Mouse (Mus musculus) bone marrow, adult 2 months (tissue): Measurements from ENCODE around the gene Olfr1390. TPM values are rescaled to one million over a fixed set of nuclear protein-coding genes. Genes with fewer than 3 reads are reported as not detected.
"Not testable (repeated sequence)": the region's sequence is repeated elsewhere in the genome, so short reads cannot be mapped to it uniquely, and the experiment has no call there.

ENCODE experiments used
- H3K27ac ChIP-seq: fragments of 200-500 bp; 2 replicates; pipeline ENCODE4 v1.5.1; 2012; ENCODE audit warnings: low read depth, mild to moderate bottlenecking, control low read depth, inconsistent platforms, low read length; ENCODE audit not compliant: control insufficient read depth, poor library complexity, insufficient read depth
- H3K4me1 ChIP-seq: fragments of 200-500 bp; 2 replicates; pipeline ENCODE4 v1.6.1; 2011; ENCODE audit warnings: low read length; ENCODE audit not compliant: control insufficient read depth, insufficient read depth
- H3K4me3 ChIP-seq: fragments of 200-500 bp; replicated peaks from 2 replicates; pipeline ENCODE3; 2011; ENCODE audit warnings: mild to moderate bottlenecking, low read depth, low read length, control low read depth; ENCODE audit not compliant: control insufficient read depth
- CTCF ChIP-seq: fragments of 200-500 bp; IDR thresholded peaks from 2 replicates; pipeline ENCODE4 v1.5.1; 2011; ENCODE audit warnings: low read length, control low read depth; ENCODE audit not compliant: control insufficient read depth, insufficient read depth
- POLR2A ChIP-seq: fragments of 200-500 bp; IDR thresholded peaks from 2 replicates; pipeline ENCODE4 v1.6.1; 2011; ENCODE audit warnings: low read depth, mild to moderate bottlenecking, control low read depth, low read length, borderline replicate concordance; ENCODE audit not compliant: control insufficient read depth
- WGBS: fragments of 180-500 bp; shearing (Covaris S2); methylation state at CpG from one replicate; pipeline ENCODE4 v1.1.7; 2018; 5-methylcytosine and 5-hydroxymethylcytosine counted together
- polyA plus RNA-seq: library from polyadenylated mRNA; stranded (reverse); fragments of >200 nt; gene quantifications from 2 replicates; pipeline ENCODE4 v1.2.4, GENCODE M21; 2011; ENCODE audit warnings: low replicate concordance; ENCODE audit not compliant: missing spikeins, insufficient read depth, insufficient read length

Gene Olfr1390
- not detected in 2 replicates for polyA plus RNA-seq

DNA sequence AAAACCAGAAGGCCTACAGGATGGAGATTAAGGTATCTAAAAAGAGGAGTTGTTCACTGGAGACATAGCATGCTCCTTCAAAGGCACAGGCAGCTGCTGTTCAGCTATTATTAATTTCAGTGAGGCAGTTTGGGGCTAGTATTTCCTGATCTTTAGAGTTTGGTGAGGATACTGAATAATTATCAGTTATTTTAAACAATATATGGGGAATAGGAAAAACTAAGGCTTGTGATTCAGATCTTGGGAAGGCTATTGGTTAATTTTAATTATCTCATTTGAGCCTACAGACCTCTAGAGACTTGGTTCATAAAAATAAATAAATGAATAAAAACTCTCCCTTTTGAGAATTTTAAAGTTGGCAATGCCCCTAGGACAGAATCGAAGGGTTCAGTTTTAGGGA is at the start of gene Olfr1390:
Olfr1390 (plus strand) TSS at position 301 of the 400 bp plus-strand sequence.
- H3K4me1 ChIP-seq, result no peaks in the 10 kb centered on the region
- WGBS, result 80% methylated on average over 1 of the region's 1 CpGs
- H3K4me3 ChIP-seq, result no peak within 1 kb of the TSS
- TF ChIP-seq POLR2A (no peak), CTCF (no peak)
- no peak within 1 kb of the TSS for H3K27ac ChIP-seq

DNA sequence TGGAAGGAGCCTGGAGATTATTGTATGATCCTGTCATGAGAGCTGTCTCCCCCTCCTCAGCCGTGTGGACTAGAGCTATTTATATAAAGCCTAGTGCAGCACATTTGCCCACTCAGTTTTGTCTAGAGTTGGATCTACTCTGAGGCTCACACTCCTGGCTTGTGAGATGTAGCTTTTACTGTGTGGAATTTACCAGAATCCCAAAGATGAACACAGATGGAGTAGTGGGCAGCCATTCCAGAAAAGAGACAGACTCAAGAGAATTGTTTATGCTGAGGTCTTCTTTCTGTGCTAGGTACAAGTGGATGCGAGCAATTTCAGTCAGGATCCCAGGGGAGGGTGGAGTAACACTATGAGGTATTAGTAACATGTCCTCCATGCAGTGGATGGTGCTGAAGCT is 47.7 kb upstream of the Olfr1390 start:
- 75% methylated on average over 2 of the region's 2 CpGs for WGBS
- Histone ChIP-seq H3K4me1 (no peaks in the 10 kb centered on the region), H3K27ac (no peak overlapping the region), H3K4me3 (no peak overlapping the region)
- no peak for TF ChIP-seq CTCF
- no peak for TF ChIP-seq POLR2A

DNA sequence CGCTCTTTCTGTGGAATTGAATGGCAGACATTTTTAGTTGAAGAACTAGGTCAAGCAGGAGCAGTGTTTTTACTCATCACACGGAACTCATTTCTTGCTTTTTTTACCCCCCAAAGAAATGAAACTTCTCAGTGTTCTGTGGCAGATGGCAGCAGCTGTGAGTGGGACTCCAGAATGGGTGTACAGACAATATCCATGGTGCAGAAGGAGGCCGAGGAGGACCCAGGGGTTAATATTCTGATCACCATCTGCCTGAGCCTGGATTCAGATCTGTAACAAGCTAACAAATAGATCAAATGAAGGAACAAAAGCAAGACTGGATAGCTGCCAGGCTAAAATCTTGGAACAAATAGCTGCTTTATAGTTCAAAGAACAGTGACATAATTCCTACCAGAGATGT is 42.2 kb upstream of the Olfr1390 start:
- H3K4me3 ChIP-seq, result no peak overlapping the region
- TF ChIP-seq POLR2A (no peak), CTCF (no peak)

DNA sequence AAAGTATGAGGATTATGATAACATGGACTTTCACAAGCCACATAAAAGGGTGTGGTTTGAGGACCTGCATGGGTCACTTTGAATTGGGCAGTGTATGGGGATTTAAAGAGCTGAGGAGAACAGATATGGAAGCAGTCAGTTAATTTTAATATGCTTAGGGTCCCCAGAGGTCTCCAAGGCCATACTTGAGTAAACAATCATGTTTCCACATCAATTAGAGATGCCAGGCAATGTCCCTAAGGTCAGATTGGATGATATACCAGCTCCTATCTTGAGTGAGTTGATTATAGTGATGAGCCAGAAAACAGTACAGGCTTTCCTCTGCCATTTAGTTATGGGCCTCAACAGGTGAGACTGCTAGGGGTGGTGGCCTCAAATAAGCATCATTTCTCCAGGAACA is 30.5 kb upstream of the Olfr1390 start, which contains the start of gene Olfr10:
Olfr10 (plus strand) TSS at position 301 of the 400 bp plus-strand sequence.
- Histone ChIP-seq H3K4me3 (no peak within 1 kb of the TSS), H3K4me1 (no peaks in the 10 kb centered on the region), H3K27ac (no peak within 1 kb of the TSS)
- no peak for TF ChIP-seq POLR2A
- no peak for TF ChIP-seq CTCF

More for the DNA sequence above, 42.2 kb upstream of the Olfr1390 start:
- WGBS, result 76% methylated on average over 3 of the region's 3 CpGs
- H3K4me1 ChIP-seq, result no peaks in the 10 kb centered on the region
- no peak overlapping the region for H3K27ac ChIP-seq

DNA sequence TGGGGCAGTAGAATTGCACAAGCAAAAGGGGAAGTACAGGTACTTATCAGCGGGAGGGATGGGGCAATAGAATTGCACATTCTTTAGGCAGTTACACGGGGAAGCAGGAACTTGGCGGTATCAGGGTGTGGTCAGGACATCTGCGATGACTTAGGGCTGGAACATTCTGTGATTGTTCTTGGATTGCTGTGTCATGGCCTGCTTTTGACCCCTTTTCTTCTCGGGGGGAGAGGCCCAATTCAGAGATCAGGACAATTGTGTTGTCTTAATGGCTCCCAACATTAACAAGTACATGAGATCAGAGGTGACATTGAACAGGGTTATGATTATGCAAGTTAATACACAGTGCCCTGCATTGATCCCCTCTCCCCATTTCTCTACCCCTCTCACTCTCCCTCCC is 26.4 kb upstream of the Olfr1390 start:
- H3K4me1 ChIP-seq, H3K4me3 ChIP-seq, H3K27ac ChIP-seq: not testable (repeated sequence)
- WGBS, result 47% methylated on average over 5 of the region's 5 CpGs

DNA sequence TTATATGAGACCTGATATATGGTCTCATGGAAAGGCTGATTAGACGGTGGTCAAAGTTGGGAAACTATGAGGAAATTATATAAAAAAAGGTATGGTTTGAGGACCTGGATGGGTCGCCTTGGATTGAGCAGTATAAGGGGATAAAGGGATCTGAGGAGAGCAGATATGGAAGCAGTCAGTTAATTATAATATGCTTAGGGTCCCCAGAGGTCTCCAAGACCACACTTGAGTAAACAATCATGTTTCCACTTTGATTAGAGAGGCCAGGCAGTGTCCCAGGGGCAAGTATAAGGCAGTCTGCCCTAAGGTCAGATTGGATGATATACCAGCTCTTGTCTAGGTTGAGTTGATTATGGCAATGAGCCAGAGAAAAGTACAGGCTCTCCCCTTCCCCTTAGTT is 12.5 kb upstream of the Olfr1390 start, which contains the start of gene Olfr1391:
Olfr1391 (plus strand) TSS at position 301 of the 400 bp plus-strand sequence.
- no peak for TF ChIP-seq CTCF
- no peak for TF ChIP-seq POLR2A
- 64% methylated on average over 2 of the region's 2 CpGs for WGBS
- no peaks in the 10 kb centered on the region for H3K4me1 ChIP-seq
- no peak within 1 kb of the TSS for H3K4me3 ChIP-seq
- no peak within 1 kb of the TSS for H3K27ac ChIP-seq

DNA sequence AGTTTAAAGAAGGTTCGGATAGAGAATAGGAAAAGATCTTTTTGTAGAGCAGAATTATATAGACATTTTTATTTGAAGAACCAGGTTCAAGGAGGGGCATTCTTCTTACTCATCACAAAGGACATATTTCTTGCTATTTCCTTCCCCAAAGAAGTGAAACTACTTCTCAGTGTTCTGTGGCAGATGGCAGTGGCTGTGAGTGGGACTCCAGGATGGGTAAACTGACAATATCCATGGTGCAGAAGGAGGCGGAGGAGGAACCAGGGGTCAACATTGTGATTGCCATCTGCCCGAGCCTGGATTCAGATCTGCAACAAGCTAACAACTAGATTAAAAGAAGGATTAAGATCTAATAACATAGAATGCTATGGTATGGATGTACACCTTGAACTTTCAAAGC is 8.3 kb upstream of the Olfr1390 start:
- Histone ChIP-seq H3K4me1 (no peaks in the 10 kb centered on the region), H3K4me3 (no peak overlapping the region), H3K27ac (no peak overlapping the region)
- TF ChIP-seq CTCF, result no peak
- WGBS, result 63% methylated on average over 3 of the region's 3 CpGs

DNA sequence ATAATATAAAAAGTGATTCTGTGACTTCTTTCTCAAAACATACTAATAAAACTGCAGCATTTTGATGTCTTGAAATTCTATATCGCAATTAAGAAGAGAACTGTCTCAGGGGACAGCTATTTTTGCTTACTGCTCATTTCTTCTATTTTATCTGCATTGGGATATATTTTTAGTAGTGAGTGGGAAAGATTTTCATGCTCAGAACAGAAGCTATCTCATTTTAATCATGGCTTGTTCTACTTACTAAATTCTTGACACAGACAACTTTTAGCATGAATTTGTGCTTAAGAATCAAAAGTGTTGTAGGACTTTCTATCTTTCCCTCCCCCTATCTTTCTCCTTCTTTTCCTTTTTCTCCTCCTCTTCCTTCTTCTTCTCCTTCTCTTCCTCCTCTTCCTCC is 5.3 kb upstream of the Olfr1390 start:
- TF ChIP-seq POLR2A, result no peak
- TF ChIP-seq CTCF, result no peak
- Histone ChIP-seq H3K4me3 (no peak overlapping the region), H3K27ac (no peak overlapping the region), H3K4me1 (no peaks in the 10 kb centered on the region)
- WGBS, result 73% methylated on average over 1 of the region's 1 CpGs

DNA sequence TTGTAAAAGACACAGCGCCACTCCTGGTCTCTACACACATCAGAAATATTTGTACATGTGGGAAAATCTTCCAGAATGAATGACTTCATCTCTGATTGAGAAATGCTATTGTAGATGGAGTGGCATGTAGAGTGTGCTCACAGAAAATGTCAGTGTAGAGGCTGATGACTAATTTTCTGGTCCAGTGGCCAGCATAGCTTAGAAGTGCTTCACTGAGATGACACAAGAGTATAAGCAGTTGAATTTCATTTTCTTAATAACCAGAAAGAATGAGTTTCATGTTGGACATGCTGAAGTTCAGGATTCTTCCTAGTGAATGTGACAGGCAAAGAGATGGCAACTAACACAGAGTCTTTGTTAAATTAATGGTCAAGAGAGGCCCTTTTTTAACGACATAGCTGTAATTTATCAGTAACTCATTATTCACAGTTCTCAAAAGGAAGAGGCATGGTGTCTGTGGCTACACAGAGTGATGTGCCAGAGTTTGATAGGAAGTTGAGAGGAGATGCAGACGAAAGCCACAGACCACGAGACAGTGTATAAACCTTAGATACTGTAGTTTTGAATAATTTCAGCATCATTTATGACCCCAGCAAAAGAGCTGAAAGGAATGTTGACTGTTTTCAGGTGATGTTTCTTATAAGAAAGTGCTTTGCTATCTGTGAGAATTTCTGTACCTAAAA is 2.3 kb downstream of the Olfr1390 start:
- H3K4me1 ChIP-seq, result no peaks in the 10 kb centered on the region
- no peak overlapping the region for H3K27ac ChIP-seq
- H3K4me3 ChIP-seq, result no peak overlapping the region
- 23% methylated on average over 4 of the region's 4 CpGs for WGBS
- TF ChIP-seq POLR2A (no peak), CTCF (no peak)
